Mouse (Mus musculus) heart, adult 2 months (tissue): ENCODE results near the gene Tbc1d22b.

Experiments
- CTCF ChIP-seq: fragments of 200-600 bp; IDR thresholded peaks from 2 replicates; pipeline ENCODE4 v1.8.1; 2022; ENCODE audit warnings: antibody characterized with exemption, mild to moderate bottlenecking, moderate library complexity
- EP300 ChIP-seq: fragments of 200-500 bp; IDR thresholded peaks from 2 replicates; pipeline ENCODE4 v1.6.1; 2011; ENCODE audit warnings: low read depth, low read length, control low read depth; ENCODE audit not compliant: insufficient read depth
- POLR2A ChIP-seq: fragments of 200-500 bp; IDR thresholded peaks from 2 replicates; pipeline ENCODE4 v1.6.1; 2011; ENCODE audit warnings: mild to moderate bottlenecking, low read depth, low read length, control low read depth; ENCODE audit not compliant: insufficient read depth

- TF ChIP-seq POLR2A (no peak), CTCF (no peak), EP300 (no peak)
These were observed 47.4 kb upstream of the Tbc1d22b start for GRCm38 (mm10) chr17:29502005-29502668.
